Comparison of ENCODE assay signal across 27 mouse cellular contexts in the genomic region with DNA sequence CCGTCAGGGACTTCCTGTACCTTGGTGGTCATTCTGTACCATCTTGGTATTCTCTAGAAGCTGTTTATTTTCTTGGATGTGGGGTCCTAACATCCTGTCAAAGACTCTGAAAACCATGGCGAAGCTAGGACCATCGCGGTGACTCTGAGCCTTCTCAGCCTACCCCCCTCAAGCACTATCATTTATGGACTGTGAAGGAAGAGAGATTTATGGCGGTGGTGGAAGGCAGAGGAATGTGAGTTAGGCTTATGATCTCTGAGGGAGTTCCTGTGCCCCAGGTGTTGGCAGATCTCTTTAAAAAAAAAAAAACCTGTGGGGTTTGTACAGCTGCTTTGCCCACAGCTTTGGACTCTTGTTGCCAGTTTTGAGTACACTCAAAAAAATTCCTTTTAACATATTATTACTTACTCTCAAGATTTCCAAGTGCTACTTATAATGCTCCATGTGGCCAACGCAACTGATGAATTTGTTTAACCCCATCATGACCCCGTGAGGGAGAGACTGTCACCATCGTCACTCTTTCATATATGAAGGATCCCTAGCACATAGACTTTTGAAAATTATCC.
DNase-seq lines count a peak whose midpoint lies in the region; ATAC-seq lines count a peak whose summit lies in the region.
"Had no signal": no experiment of that assay in that cellular context is flagged by ENCODE, and none has a peak within 500 bp of the region (broad histone marks: within the 10 kb centered on the region; RNA-seq: fewer than 3 reads in every experiment).

No protein-coding gene starts in this region.

- H3K27me3 ChIP-seq in kidney, embryonic 14.5 days (ENCODE audit: control insufficient read depth, insufficient read depth, low read length) = no peaks in the 10 kb centered on the region
- no peaks in the 10 kb centered on the region for H3K27me3 ChIP-seq in lung, embryonic 16.5 days (ENCODE audit: control insufficient read depth, insufficient read depth, low read depth, low read length)
- H3K27me3 ChIP-seq in limb, embryonic 13.5 days = no peaks in the 10 kb centered on the region
- no peaks in the 10 kb centered on the region for H3K27me3 ChIP-seq in forebrain, embryonic 12.5 days
- H3K27me3 ChIP-seq: heart, embryonic 15.5 days; liver, embryonic 13.5 days; stomach, embryonic 15.5 days had no signal

- H3K27ac ChIP-seq in kidney, embryonic 14.5 days (ENCODE audit: low read depth, low read length) = no peak overlapping the region
- peak overlapping the region; percentile 84 for H3K27ac ChIP-seq in lung, embryonic 16.5 days (ENCODE audit: low read length)
- no peak overlapping the region for H3K27ac ChIP-seq in limb, embryonic 13.5 days
- no peak overlapping the region for H3K27ac ChIP-seq in forebrain, embryonic 12.5 days
- H3K27ac ChIP-seq: heart, embryonic 15.5 days; hindbrain, embryonic 14.5 days; liver, embryonic 13.5 days; macrophage; midbrain, embryonic 10.5 days; stomach, embryonic 15.5 days had no signal

- H3K4me3 ChIP-seq in kidney, embryonic 14.5 days (ENCODE audit: low read length) = no peak overlapping the region
- no peak overlapping the region for H3K4me3 ChIP-seq in lung, embryonic 16.5 days (ENCODE audit: low read length)
- no peak overlapping the region for H3K4me3 ChIP-seq in limb, embryonic 13.5 days
- H3K4me3 ChIP-seq in forebrain, embryonic 12.5 days (replicated peaks) = no peak overlapping the region
- H3K4me3 ChIP-seq: heart, embryonic 15.5 days; liver, embryonic 13.5 days; midbrain, embryonic 10.5 days; myocyte; stomach, embryonic 15.5 days had no signal

- no peak overlapping the region for H3K9ac ChIP-seq in kidney, embryonic 14.5 days (ENCODE audit: low read depth, low read length)
- no peak overlapping the region for H3K9ac ChIP-seq in lung, embryonic 16.5 days (ENCODE audit: low read length)
- no peak overlapping the region for H3K9ac ChIP-seq in limb, embryonic 13.5 days
- H3K9ac ChIP-seq in forebrain, embryonic 12.5 days = no peak overlapping the region
- H3K9ac ChIP-seq: forebrain, postnatal 0 days; heart, embryonic 15.5 days; hindbrain, embryonic 14.5 days; liver, embryonic 13.5 days; stomach, embryonic 15.5 days had no signal

- H3K36me3 ChIP-seq in kidney, embryonic 14.5 days (ENCODE audit: control insufficient read depth, insufficient read depth, low read length) = no peaks in the 10 kb centered on the region
- no peaks in the 10 kb centered on the region for H3K36me3 ChIP-seq in lung, embryonic 16.5 days (ENCODE audit: control insufficient read depth, insufficient read depth, low read length)
- H3K36me3 ChIP-seq in limb, embryonic 13.5 days = no peaks in the 10 kb centered on the region
- no peaks in the 10 kb centered on the region for H3K36me3 ChIP-seq in forebrain, embryonic 12.5 days (replicated peaks)
- H3K36me3 ChIP-seq: heart, embryonic 15.5 days; liver, embryonic 13.5 days; midbrain, embryonic 10.5 days; stomach, embryonic 15.5 days had no signal

- no peak for DNase-seq in kidney, adult 18-20 months
- DNase-seq in lung, postnatal 14 days = no peak
- peak; percentile 67 for DNase-seq in mesoderm, embryonic 11.5 days (ENCODE audit: low read depth, low spot score)
- no peak for DNase-seq in cerebellum, adult 11-12 months
- DNase-seq: adrenal gland, postnatal 25 days; cerebellum, postnatal 10 days; forebrain, postnatal 0 days; gastrocnemius, postnatal 36 days; heart, postnatal 36 days; kidney, adult 9 months; left cerebral cortex, postnatal 4 days; liver, embryonic 13.5 days; right cerebral cortex, adult 18-20 months; right cerebral cortex, postnatal 4 days; thymus, postnatal 25 days had no signal

- WGBS in kidney, embryonic 14.5 days = 31% methylated on average over 8 of the region's 8 CpGs
- 24% methylated on average over 8 of the region's 8 CpGs for WGBS in lung, embryonic 16.5 days
- 28% methylated on average over 8 of the region's 8 CpGs for WGBS in limb, embryonic 13.5 days
- 88% methylated on average over 8 of the region's 8 CpGs for WGBS in forebrain, embryonic 12.5 days

- no peaks in the 10 kb centered on the region for H3K4me1 ChIP-seq in kidney, embryonic 14.5 days (ENCODE audit: control insufficient read depth, insufficient read depth, low read length)
- peaks cover 5% of the 10 kb centered on the region; the same call in 1 of the 2 replicates for H3K4me1 ChIP-seq in lung, embryonic 16.5 days (replicated peaks; ENCODE audit: control insufficient read depth, insufficient read depth, low read length)
- peaks cover 31% of the 10 kb centered on the region for H3K4me1 ChIP-seq in limb, embryonic 13.5 days
- H3K4me1 ChIP-seq in forebrain, embryonic 12.5 days = no peaks in the 10 kb centered on the region
- H3K4me1 ChIP-seq: heart, embryonic 15.5 days; liver, embryonic 13.5 days; midbrain, embryonic 10.5 days; stomach, embryonic 15.5 days had no signal

- no peaks in the 10 kb centered on the region for H3K9me3 ChIP-seq in kidney, embryonic 14.5 days (ENCODE audit: control insufficient read depth, low read length)
- no peaks in the 10 kb centered on the region for H3K9me3 ChIP-seq in lung, embryonic 16.5 days (ENCODE audit: control insufficient read depth, low read length)
- H3K9me3 ChIP-seq in limb, embryonic 13.5 days = no peaks in the 10 kb centered on the region
- H3K9me3 ChIP-seq in forebrain, embryonic 12.5 days = no peaks in the 10 kb centered on the region
- H3K9me3 ChIP-seq: heart, embryonic 15.5 days; midbrain, embryonic 10.5 days; stomach, embryonic 15.5 days had no signal

- peak; percentile 91 for ATAC-seq in kidney, embryonic 14.5 days (ENCODE audit: low FRiP score, low TSS enrichment)
- ATAC-seq in lung, embryonic 16.5 days (ENCODE audit: low read depth) = peak; percentile 90
- peak; percentile 57 for ATAC-seq in limb, embryonic 13.5 days (ENCODE audit: low FRiP score, low read depth)
- ATAC-seq in forebrain, embryonic 12.5 days (ENCODE audit: low FRiP score) = no peak
- ATAC-seq: forebrain, postnatal 0 days; inflammation-experienced regulatory T-cells, adult 6 months; midbrain, embryonic 16.5 days had no signal

- no peak overlapping the region for H3K4me2 ChIP-seq in kidney, embryonic 14.5 days (replicated peaks; ENCODE audit: low read depth, low read length)
- H3K4me2 ChIP-seq in lung, embryonic 16.5 days (ENCODE audit: low read depth, low read length) = no peak overlapping the region
- no peak overlapping the region for H3K4me2 ChIP-seq in limb, embryonic 13.5 days (replicated peaks)
- H3K4me2 ChIP-seq in forebrain, embryonic 12.5 days = no peak overlapping the region
- H3K4me2 ChIP-seq: heart, embryonic 15.5 days; hindbrain, embryonic 14.5 days; liver, embryonic 13.5 days; stomach, embryonic 15.5 days had no signal
